Mouse (Mus musculus): ENCODE measurements around the gene Myo16. TPM values are rescaled to one million over a fixed set of nuclear protein-coding genes. Genes with fewer than 3 reads are reported as not detected.

The Myo16 gene
- polyA plus RNA-seq, 1 experiment, result 104 TPM

DNA sequence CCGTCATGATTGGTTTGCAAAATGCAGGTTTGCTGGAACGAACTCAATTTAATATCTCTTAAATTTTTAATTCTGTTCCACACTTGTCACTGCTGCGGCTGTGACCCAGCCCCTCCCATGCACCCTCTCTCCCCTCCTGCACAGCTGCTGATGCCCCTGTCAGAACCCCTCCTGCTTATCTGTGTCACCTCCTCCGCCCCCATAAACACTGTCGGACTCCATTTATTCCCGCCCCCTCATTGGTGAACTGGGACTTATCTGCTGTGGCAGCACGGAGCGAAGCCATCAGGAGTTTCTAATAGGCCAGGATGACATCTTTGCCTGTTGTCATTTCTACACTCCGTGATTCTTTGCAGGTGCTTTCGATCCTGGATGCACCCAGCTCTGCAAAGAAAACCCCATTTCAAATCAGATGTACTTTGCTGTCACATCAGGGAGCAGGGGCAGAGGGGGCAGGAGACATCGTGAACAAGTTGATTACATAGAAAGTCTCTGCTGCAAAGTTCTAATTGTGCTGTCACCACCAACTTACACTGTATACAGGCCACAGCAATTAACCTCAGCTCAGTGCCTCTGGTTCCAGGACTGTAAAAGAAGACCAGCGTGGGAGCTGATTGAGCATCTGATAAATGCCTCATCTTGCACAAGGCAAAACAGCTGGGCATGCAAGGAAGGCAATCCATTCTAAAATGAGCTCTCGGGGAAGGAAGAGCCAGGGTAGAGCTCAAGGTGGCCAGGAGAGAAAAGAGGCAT, 210.1 kb downstream of the Myo16 start:
- WGBS, result 23% methylated on average over 13 of the region's 13 CpGs
- TF ChIP-seq POLR2A (IDR thresholded peaks at IDR 0.05; ENCODE audit: insufficient read depth, low read depth, low read length) (no peak), CTCF (IDR thresholded peaks at IDR 0.05; ENCODE audit: insufficient read depth, low read depth, low read length) (no peak)

DNA sequence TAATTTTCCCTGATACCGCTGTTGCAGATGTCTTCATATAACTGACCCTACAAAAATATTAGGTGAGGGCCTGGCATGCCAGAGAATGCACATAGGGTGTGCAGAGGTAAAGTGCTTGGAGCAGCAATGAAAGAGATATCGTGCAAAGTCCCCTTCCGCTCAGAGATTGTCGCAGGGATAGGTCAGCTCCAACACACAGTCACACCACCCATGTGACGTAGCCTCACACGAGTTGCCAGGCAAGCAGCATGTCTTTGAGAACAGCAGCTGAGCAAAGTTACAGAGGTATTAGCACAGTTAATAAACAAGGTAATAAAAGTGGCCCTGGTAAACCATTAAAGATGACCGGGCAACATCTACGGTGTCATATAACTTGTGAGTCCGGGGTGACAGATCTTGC, 212.4 kb downstream of the Myo16 start:
- H3K4me1 ChIP-seq (ENCODE audit: control insufficient read depth, insufficient read depth, low read length), result peaks cover 32% of the 10 kb centered on the region
- TF ChIP-seq CTCF (IDR thresholded peaks at IDR 0.05; ENCODE audit: insufficient read depth, low read depth, low read length), result no peak
- TF ChIP-seq POLR2A (IDR thresholded peaks at IDR 0.05; ENCODE audit: insufficient read depth, low read depth, low read length), result no peak
- peak overlapping the region; percentile 94 for H3K27ac ChIP-seq (ENCODE audit: insufficient read depth, low read depth, low read length)
- 90% methylated on average over 9 of the region's 9 CpGs for whole genome bisulfite sequencing
- no peak overlapping the region for H3K4me3 ChIP-seq (ENCODE audit: insufficient read depth, low read depth, low read length)

More for the DNA sequence above, 210.1 kb downstream of the Myo16 start:
- H3K27ac ChIP-seq (ENCODE audit: insufficient read depth, low read depth, low read length), result peak overlapping the region; percentile 91
- no peak overlapping the region for H3K4me3 ChIP-seq (ENCODE audit: insufficient read depth, low read depth, low read length)
- H3K4me1 ChIP-seq (ENCODE audit: control insufficient read depth, insufficient read depth, low read length), result peaks cover 31% of the 10 kb centered on the region

DNA sequence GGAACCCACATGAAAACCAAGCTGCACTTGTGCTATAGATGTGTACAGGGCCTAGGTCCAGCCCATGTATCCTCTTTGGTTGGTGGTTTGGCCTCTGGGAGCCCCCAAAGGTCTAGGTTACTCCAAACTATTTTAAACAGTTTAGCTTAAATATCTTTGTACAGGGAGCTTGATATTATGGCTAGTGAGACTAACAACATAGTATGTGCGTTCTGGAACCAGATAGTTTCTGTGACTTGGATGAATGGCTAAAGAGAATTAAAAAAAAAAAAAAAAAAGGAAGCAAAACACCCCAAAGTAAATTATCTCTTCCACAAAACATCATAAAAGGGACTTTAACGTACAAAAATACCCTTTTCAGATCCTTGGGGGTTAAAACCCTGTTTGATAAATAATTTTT, 218.9 kb downstream of the Myo16 start:
- no peak for TF ChIP-seq POLR2A (IDR thresholded peaks at IDR 0.05; ENCODE audit: insufficient read depth, low read depth, low read length)
- TF ChIP-seq CTCF (IDR thresholded peaks at IDR 0.05; ENCODE audit: insufficient read depth, low read depth, low read length), result no peak
- Histone ChIP-seq H3K4me1 (ENCODE audit: control insufficient read depth, insufficient read depth, low read length) (peaks cover 13% of the 10 kb centered on the region), H3K4me3 (ENCODE audit: insufficient read depth, low read depth, low read length) (no peak overlapping the region), H3K27ac (ENCODE audit: insufficient read depth, low read depth, low read length) (no peak overlapping the region)
- WGBS, result 86% methylated on average over 2 of the region's 2 CpGs

DNA sequence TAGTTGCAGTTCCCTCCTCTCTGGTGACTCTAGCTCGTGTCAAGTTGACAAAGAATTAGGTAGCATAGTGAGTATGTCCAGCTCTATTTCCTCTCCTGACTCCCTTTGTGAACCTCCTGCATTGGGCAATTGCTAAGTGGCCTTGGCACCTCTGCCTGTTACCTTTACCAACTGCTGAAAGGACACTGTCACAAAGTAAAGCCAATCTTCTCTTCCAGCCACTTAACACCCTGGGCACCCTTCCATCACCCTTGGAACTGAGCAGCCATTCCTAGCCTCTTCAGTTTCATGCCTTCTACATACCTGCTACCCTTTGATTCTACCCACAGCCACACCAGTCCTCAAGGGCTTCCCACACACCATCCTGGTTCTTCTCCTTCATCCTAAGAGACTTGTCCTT, 233.4 kb downstream of the Myo16 start:
- 70% methylated on average over 1 of the region's 1 CpGs for WGBS
- Histone ChIP-seq H3K4me1 (ENCODE audit: control insufficient read depth, insufficient read depth, low read length) (peaks cover 17% of the 10 kb centered on the region), H3K27ac (ENCODE audit: insufficient read depth, low read depth, low read length) (no peak overlapping the region), H3K4me3 (ENCODE audit: insufficient read depth, low read depth, low read length) (no peak overlapping the region)
- no peak for TF ChIP-seq CTCF (IDR thresholded peaks at IDR 0.05; ENCODE audit: insufficient read depth, low read depth, low read length)
- no peak for TF ChIP-seq POLR2A (IDR thresholded peaks at IDR 0.05; ENCODE audit: insufficient read depth, low read depth, low read length)

DNA sequence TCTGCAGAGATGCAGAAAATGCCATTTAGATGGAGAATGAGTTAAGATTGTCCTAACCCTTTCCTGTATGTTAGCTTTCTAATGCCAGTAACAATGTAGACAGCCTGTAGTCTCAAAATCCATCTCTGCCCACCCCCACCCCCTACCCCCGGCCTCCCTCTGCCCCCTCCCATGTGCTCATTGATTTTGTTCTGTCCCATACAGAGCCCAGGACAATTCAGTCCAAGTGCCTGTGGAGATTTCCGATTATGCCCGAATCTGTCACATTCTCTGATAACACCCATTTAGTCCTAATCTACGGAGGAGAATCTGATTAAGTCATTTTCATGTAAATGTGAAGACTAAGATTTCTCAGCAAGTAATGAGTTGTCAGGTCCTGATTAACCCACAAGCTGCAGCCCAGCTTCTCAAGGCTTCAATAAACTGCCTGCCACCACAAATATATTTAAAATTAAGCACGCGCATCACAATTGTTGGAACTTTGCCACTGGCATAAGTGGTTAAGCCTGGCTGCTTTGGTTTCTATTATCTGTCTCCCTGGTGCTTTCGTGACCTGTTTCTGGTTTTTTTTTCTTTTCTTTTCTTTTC, 237.5 kb downstream of the Myo16 start:
- Histone ChIP-seq H3K4me1 (ENCODE audit: control insufficient read depth, insufficient read depth, low read length) (peaks cover 22% of the 10 kb centered on the region), H3K27ac (ENCODE audit: insufficient read depth, low read depth, low read length) (no peak overlapping the region), H3K4me3 (ENCODE audit: insufficient read depth, low read depth, low read length) (no peak overlapping the region)
- 39% methylated on average over 7 of the region's 7 CpGs for WGBS
- TF ChIP-seq POLR2A (IDR thresholded peaks at IDR 0.05; ENCODE audit: insufficient read depth, low read depth, low read length) (no peak), CTCF (IDR thresholded peaks at IDR 0.05; ENCODE audit: insufficient read depth, low read depth, low read length) (no peak)

DNA sequence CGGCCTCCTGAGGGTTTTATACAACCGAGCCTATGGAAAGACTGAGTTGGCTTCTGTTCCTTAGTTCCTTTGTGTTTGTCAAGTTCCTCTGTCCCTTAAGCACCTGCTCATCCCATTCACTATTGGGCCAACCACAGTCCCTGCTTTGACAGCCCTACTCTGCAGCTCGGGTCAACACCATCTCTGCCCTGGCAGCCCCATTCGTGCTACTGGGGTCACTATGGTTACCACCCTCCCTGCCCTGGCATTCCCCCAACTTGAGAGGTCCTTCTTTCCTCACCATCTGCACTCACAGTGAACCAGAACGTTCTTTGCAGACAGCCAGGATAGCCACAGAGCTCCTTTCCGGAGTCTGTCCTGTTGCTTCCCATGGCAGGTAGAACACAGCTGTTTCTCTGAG, 238.2 kb downstream of the Myo16 start:
- Histone ChIP-seq H3K27ac (ENCODE audit: insufficient read depth, low read depth, low read length) (peak overlapping the region; percentile 31; the same call in 1 of the 2 replicates), H3K4me1 (ENCODE audit: control insufficient read depth, insufficient read depth, low read length) (peaks cover 22% of the 10 kb centered on the region), H3K4me3 (ENCODE audit: insufficient read depth, low read depth, low read length) (no peak overlapping the region)
- no peak for TF ChIP-seq CTCF (IDR thresholded peaks at IDR 0.05; ENCODE audit: insufficient read depth, low read depth, low read length)
- TF ChIP-seq POLR2A (IDR thresholded peaks at IDR 0.05; ENCODE audit: insufficient read depth, low read depth, low read length), result no peak
- WGBS, result 32% methylated on average over 6 of the region's 6 CpGs

DNA sequence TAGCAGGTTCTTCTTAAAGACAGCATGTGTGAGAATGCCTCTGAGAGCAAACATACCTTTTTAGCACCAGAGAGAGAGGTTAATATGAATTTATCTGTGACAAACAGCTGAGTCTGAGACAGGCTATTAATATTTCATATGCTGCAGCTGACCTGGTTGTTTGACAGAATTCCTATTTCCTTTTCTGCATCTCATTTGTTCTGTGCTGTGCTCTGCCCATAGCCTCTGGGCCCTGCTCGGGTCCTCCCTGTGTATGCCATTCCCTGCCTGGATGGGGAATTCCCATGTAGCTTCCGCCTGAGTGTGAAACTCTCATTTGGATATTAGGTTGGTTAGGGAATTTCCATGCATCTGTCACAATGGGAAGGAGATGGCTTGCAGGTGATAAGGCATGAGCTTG, 240.8 kb downstream of the Myo16 start:
- H3K27ac ChIP-seq (ENCODE audit: insufficient read depth, low read depth, low read length), result no peak overlapping the region
- 58% methylated on average over 2 of the region's 2 CpGs for WGBS
- H3K4me1 ChIP-seq (ENCODE audit: control insufficient read depth, insufficient read depth, low read length), result peaks cover 20% of the 10 kb centered on the region
- TF ChIP-seq CTCF (IDR thresholded peaks at IDR 0.05; ENCODE audit: insufficient read depth, low read depth, low read length), result no peak
- TF ChIP-seq POLR2A (IDR thresholded peaks at IDR 0.05; ENCODE audit: insufficient read depth, low read depth, low read length), result no peak
- no peak overlapping the region for H3K4me3 ChIP-seq (ENCODE audit: insufficient read depth, low read depth, low read length)

DNA sequence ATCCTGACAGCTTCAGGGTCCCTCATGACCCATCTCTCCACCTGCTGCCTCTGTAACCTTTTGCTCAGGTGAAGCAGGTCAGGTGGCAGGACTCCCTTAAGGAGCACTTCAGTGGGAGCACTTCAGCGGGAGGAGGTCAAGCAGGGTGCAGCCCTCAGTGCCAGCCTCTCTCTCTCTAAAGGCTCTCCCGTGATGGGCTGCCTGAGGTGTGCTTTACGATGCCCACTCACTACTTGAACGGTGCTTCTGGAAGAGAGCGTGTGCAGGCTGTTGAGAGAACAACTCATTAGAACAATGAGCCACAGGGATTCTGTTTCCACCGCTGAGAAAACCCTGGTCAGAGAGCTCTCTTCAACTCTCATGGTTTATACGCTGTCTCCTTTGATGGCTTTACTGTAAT, 241.4 kb downstream of the Myo16 start:
- H3K27ac ChIP-seq (ENCODE audit: insufficient read depth, low read depth, low read length), result peak overlapping the region; percentile 50; the same call in 1 of the 2 replicates

DNA sequence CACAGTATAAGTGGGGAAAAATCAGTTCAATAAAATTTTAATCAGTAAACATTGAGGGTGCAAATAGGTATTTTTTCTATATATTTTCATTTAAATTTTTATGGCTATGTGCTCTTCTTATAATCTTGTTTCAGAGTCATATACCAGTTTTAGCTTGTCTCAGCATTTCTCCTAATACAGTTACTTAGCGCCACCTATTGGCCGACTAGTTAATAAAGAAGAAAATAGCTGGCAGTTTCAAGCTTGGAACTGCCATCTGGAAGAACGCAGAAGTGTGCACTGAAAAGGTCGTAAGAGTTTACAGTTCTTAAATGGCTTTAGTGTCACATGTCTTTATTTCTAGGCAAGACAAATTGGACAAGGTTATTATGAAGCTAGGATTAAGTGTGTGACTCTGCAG, 248.9 kb downstream of the Myo16 start:
- no peak overlapping the region for H3K4me3 ChIP-seq (ENCODE audit: insufficient read depth, low read depth, low read length)
- H3K27ac ChIP-seq (ENCODE audit: insufficient read depth, low read depth, low read length), result no peak overlapping the region
- WGBS, result 3% methylated on average over 4 of the region's 4 CpGs
- TF ChIP-seq POLR2A (IDR thresholded peaks at IDR 0.05; ENCODE audit: insufficient read depth, low read depth, low read length) (no peak), CTCF (IDR thresholded peaks at IDR 0.05; ENCODE audit: insufficient read depth, low read depth, low read length) (no peak)
- peaks cover 7% of the 10 kb centered on the region for H3K4me1 ChIP-seq (ENCODE audit: control insufficient read depth, insufficient read depth, low read length)

More for the DNA sequence above, 241.4 kb downstream of the Myo16 start:
- Histone ChIP-seq H3K4me3 (ENCODE audit: insufficient read depth, low read depth, low read length) (no peak overlapping the region), H3K4me1 (ENCODE audit: control insufficient read depth, insufficient read depth, low read length) (peaks cover 18% of the 10 kb centered on the region)
- WGBS, result 47% methylated on average over 7 of the region's 7 CpGs
- TF ChIP-seq POLR2A (IDR thresholded peaks at IDR 0.05; ENCODE audit: insufficient read depth, low read depth, low read length), result no peak
- TF ChIP-seq CTCF (IDR thresholded peaks at IDR 0.05; ENCODE audit: insufficient read depth, low read depth, low read length), result no peak
